Mouse (Mus musculus): Measurements from ENCODE around the gene Vasp.

Vasp gene

DNA sequence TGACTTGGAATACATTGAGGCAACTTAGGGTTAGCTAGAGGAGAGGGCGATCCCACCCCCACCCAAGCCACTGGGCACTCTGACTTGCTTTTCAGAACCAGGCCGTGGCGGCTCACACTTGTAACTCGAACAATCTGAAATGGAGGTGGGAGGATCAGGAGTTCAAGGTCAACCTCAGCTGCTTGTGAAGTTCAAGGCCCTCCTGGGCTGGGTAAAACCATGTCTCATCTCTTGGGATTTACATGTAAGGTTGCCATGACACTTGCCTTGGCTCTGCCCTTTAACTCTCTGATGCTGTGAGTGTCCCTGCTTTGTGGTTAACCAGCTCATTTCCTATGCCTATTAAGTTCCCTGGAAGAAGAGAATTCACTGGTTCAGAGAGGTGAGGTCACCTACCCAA lies 62.1 kb downstream of the Vasp start:
- DNase-seq (ENCODE audit: low spot score) = no peak

DNA sequence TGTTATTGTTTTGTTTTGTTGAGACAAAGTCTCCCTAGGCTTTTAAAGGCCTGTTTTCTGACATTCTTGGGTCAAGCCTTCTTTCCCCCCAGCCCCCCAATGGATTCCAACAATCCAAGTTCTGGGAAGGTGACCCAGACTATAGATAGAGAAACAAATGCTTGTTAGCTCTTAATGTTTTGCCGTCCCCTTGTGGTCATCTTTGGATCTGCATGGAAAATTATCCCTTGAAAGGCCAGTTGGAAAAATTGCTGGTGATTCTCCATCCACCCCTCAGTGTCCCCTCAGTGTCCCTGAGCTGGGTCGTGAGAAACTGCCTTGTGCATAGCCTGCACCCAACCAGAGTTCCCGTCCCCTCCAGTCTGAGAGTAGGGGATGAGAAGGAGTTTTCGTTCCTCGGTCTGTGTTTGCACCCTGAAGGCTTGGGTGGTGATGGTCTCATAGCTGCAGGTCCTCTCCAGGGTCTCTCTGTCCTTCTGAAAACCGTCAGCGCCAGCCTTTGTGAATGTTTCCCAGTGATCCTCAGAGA lies 62.6 kb downstream of the Vasp start:
- peak; percentile 75 for DNase-seq (ENCODE audit: low spot score)

GRCm38 (mm10) chr7:19208201-19208910 lies 63.3 kb downstream of the Vasp start:
- no peak for DNase-seq (ENCODE audit: low spot score)
